Mouse (Mus musculus): ENCODE data around the gene Ftsj3.

DNA sequence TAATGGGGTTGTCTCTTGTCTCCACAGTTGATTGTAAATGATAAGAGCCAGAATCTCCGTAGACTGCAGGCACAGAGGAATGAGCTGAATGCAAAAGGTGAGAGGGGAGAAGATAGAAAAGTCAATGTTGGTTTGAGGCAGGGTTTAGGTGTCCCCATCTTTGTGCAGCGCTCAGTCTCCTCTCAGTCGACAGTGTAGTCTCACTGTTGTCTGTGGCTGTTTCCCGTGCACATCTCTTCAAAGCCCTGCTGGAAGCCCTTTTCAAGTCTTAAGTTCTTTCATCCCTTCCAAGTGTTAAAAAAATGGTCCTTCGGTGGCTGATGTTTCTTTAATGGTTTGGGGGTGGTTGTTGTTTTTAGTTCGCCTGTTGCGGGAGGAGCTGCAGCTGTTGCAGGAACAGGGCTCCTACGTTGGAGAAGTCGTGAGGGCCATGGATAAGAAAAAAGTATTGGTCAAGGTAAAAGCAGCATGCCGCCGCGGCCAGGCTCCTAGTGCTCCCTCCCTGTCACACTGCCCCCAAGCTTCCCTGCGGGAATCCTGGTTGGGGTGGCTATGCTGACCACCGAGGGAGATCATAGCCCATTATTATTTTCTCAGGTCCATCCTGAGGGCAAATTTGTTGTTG is 5.1 kb upstream of the Ftsj3 start:
- TF ChIP-seq POLR2A (IDR thresholded peaks at IDR 0.05; ENCODE audit: borderline replicate concordance, extremely low read depth, low read depth, low read length): no peak
- TF ChIP-seq CTCF (IDR thresholded peaks at IDR 0.05; ENCODE audit: insufficient read depth, low read length): no peak

All from lung, adult 2 months (tissue).